Mouse (Mus musculus): ENCODE measurements around the gene Samd15. TPM values are rescaled to one million over a fixed set of nuclear protein-coding genes. Genes with fewer than 3 reads are reported as not detected.
"Not testable (repeated sequence)": the region's sequence is repeated elsewhere in the genome, so short reads cannot be mapped to it uniquely, and the experiment has no call there.

Samd15 gene
- polyA plus RNA-seq, 1 experiment from 2014 or later = 1.1 TPM

DNA sequence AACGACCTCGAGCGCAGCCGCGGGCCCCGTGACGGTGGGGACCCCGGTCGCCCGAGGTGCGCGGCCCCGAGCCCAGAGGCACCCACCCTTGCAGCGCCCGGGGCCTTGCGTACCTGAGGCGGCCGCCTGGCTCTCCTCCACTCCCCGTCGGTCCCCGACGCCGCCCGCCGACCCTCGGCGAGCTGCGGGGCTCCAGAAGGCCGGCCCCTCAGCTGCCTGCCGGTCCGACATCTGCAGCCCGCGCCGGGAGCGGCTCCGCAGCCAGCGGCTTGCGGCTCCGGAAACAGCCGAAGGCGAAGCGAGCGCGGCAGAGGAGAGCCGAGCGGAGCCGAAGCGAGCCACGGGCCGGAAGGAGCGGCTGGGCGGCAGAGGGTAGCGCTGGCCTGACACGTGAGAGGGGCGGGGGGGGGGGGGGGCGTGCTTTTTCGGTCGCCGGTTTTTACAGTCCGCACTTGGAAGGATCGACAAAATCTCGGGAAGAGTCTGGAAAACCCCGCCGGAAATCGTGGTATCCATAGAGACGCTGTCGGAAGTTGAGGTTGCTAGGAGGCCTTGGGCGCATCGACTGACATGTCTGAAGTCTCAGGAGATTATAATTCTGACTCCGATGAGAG lies 557 bp downstream of the Samd15 start, which contains the start of gene Tmed8:
Tmed8 (minus strand) TSS at position 482 of the 614 bp plus-strand sequence.
- Histone ChIP-seq H3K4me2 (replicated peaks) (peak within 1 kb of the TSS; percentile 95), H3K4me1 (replicated peaks) (no peaks in the 10 kb centered on the region), H3K9me3 (no peaks in the 10 kb centered on the region), H3K9ac (peak within 1 kb of the TSS; percentile 84), H3K36me3 (no peaks in the 10 kb centered on the region), H3K27me3 (replicated peaks) (no peaks in the 10 kb centered on the region), H3K4me3 (replicated peaks) (peak within 1 kb of the TSS; percentile 89), H3K27ac (peak within 1 kb of the TSS; percentile 74; the same call in 1 of the 2 replicates)
- peak; percentile 97 for ATAC-seq
- under 1% methylated on average over 56 of the region's 70 CpGs for WGBS

DNA sequence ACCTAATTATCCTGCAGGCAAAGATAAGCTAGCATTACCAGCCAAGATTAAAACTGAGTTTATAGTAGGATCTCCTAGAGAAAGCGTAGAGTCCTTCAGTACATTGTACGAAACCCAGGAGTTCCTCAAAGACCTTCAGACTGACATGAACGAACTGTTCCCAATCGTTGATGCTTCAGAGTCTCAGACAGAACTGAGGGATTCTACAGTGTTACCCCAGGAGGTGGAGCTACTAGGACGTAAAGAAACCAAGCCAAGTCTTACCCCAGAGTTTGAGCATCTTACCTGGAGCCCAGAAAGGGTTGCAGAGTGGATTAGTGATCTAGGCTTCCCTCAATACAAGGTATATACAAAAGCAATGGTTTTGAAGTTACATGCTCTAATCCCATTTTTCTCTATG lies 2.2 kb downstream of the Samd15 start:
- Histone ChIP-seq H3K9me3 (no peaks in the 10 kb centered on the region), H3K9ac (no peak overlapping the region), H3K4me3 (replicated peaks) (no peak overlapping the region), H3K27me3 (replicated peaks) (no peaks in the 10 kb centered on the region), H3K27ac (no peak overlapping the region), H3K36me3 (no peaks in the 10 kb centered on the region), H3K4me1 (replicated peaks) (no peaks in the 10 kb centered on the region), H3K4me2 (replicated peaks) (no peak overlapping the region)
- WGBS = 65% methylated on average over 5 of the region's 5 CpGs
- no peak for ATAC-seq

DNA sequence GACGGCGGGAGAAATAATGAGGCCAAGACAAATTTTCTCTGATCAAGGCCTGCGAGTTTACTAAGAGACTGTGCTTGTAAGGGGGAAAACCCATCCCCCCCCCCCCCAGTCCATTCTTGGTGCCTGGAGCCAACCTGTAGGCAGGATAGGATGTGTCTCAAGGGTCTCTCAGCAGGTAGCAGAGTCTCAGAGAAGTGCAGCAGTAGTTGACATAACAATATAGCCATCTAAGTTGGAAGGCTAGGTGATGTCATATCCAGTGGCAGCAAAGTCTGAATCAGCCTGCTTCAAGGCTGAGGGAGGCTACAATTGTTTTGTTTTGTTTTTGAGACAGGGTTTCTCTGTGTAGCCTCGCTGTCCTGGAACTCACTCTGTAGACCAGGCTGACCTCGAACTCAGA lies 6.3 kb downstream of the Samd15 start:
- not testable (repeated sequence) for ATAC-seq; H3K27me3 ChIP-seq (replicated peaks); H3K36me3 ChIP-seq; H3K9me3 ChIP-seq; H3K4me1 ChIP-seq (replicated peaks); H3K4me2 ChIP-seq (replicated peaks); H3K27ac ChIP-seq; H3K9ac ChIP-seq; H3K4me3 ChIP-seq (replicated peaks)
- 94% methylated on average over 5 of the region's 5 CpGs for WGBS

DNA sequence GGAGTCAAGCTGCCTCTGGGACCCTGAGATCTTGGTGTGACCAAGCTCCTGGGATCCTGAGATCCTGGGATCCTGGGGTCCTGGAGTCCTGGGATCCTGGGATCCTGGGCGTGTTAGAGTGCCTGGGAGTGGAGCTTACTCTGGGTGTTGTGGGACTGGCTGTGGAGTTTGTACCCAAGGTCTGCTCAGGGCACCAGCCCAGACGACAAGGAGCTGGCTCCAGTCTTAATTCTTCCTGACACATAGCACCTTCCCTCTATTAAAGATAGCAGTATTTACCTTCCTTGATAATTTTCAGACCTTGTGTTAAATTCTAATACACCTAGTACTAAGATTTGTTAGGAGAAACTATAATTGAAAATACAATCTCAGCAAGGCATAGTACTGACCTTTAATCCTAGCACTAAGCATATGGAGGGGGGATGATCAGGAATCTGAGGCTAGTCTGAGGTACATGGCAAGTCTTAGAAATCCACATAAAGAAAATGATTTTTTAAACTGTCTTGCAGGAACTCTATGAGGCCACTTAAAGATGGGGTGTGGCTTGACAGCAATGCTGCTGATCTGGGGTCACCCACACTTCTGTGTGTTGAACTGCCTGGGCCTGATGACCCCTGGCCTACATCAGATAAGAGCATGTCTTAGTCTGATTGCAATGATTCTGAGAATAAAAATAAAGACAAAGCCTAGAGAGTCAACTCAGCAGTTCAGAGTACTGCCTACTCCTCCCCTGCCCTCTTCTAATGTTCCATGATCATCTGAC lies 13.5 kb downstream of the Samd15 start:
- H3K9ac ChIP-seq = no peak overlapping the region
- no peak overlapping the region for H3K27ac ChIP-seq
- no peaks in the 10 kb centered on the region for H3K36me3 ChIP-seq
- peak; percentile 80 for ATAC-seq
- H3K4me1 ChIP-seq (replicated peaks) = no peaks in the 10 kb centered on the region
- 39% methylated on average over 2 of the region's 2 CpGs for WGBS
- H3K4me3 ChIP-seq (replicated peaks) = no peak overlapping the region
- H3K9me3 ChIP-seq = no peaks in the 10 kb centered on the region
- H3K4me2 ChIP-seq (replicated peaks) = no peak overlapping the region
- H3K27me3 ChIP-seq (replicated peaks) = no peaks in the 10 kb centered on the region

GRCm38 (mm10) chr12:87216053-87216452 lies 16.5 kb downstream of the Samd15 start:
- WGBS = 60% methylated on average over 2 of the region's 2 CpGs
- H3K9ac ChIP-seq = no peak overlapping the region
- H3K36me3 ChIP-seq = no peaks in the 10 kb centered on the region
- H3K4me1 ChIP-seq (replicated peaks) = no peaks in the 10 kb centered on the region
- no peak overlapping the region for H3K4me2 ChIP-seq (replicated peaks)
- ATAC-seq = no peak
- H3K4me3 ChIP-seq (replicated peaks) = no peak overlapping the region
- no peak overlapping the region for H3K27ac ChIP-seq
- no peaks in the 10 kb centered on the region for H3K9me3 ChIP-seq
- H3K27me3 ChIP-seq (replicated peaks) = no peaks in the 10 kb centered on the region

DNA sequence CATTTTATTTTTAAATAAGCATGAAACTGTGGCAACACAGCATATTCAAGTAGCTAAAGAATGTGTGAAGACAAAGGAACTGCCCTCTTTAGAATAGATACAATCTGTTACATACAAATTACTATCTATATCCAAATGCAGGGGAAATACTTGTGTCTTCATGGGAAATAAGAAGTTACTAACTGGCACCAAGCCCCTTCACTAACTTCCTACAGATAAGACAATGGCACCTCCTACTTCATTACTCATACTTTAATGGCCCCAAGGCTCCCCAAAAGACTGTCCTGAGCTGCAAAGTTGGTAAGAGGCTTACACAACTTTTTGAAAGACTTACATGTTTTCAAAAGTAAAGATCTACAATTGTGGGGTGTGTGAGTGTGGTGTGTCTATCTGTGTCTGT lies 18.1 kb downstream of the Samd15 start:
- H3K27me3 ChIP-seq (replicated peaks) = no peaks in the 10 kb centered on the region
- ATAC-seq = no peak
- no peaks in the 10 kb centered on the region for H3K9me3 ChIP-seq
- H3K4me3 ChIP-seq (replicated peaks) = no peak overlapping the region
- no peak overlapping the region for H3K4me2 ChIP-seq (replicated peaks)
- H3K27ac ChIP-seq = no peak overlapping the region
- no peaks in the 10 kb centered on the region for H3K36me3 ChIP-seq
- no peak overlapping the region for H3K9ac ChIP-seq
- H3K4me1 ChIP-seq (replicated peaks) = no peaks in the 10 kb centered on the region

DNA sequence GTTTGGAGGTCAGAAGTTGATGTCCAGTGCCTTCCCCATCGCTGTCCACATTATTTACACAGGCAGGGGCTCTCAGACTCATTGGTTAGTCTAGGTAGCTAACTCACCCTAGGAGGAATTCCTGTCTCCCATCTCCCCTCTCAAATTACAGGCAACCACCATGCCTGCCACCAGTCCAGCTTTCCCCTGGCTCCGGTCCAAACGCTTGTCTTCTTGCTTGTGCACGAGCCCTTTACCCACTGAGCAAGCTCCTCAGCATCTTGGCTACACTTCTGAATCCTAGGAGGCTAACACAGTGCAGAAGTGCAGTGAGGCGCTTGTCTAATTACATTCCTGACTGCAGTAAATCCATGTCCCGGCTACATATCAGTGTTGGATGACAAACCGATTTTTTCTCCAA lies 19.8 kb downstream of the Samd15 start:
- Histone ChIP-seq H3K4me2 (replicated peaks) (no peak overlapping the region), H3K9me3 (no peaks in the 10 kb centered on the region), H3K4me3 (replicated peaks) (no peak overlapping the region), H3K27ac (no peak overlapping the region), H3K27me3 (replicated peaks) (no peaks in the 10 kb centered on the region), H3K36me3 (no peaks in the 10 kb centered on the region), H3K9ac (no peak overlapping the region), H3K4me1 (replicated peaks) (no peaks in the 10 kb centered on the region)
- WGBS = 51% methylated on average over 7 of the region's 7 CpGs
- ATAC-seq = no peak

GRCm38 (mm10) chr12:87224950-87225349 lies 25.4 kb downstream of the Samd15 start:
- WGBS = 69% methylated on average over 10 of the region's 10 CpGs
- no peak overlapping the region for H3K9ac ChIP-seq

DNA sequence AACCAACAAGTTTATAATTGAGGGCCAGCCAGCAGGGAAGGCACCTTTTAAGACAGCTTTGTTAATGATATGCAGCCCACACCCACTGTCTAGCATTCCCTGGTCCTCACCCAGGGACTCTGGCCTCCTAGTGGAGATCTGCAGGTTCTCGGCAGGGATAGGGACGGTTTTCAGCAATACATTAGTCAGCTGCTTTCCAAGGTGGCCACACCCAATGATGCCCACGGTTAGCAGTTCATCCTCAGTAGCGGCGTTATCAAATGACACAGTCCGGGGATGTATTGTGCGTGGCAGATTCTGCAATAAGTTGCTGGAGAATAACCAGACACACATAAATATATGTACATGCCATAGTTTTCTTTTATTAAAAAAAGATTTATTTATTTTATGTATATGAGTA lies 27.3 kb downstream of the Samd15 start:
- no peaks in the 10 kb centered on the region for H3K9me3 ChIP-seq
- no peak overlapping the region for H3K4me2 ChIP-seq (replicated peaks)
- H3K27me3 ChIP-seq (replicated peaks) = no peaks in the 10 kb centered on the region
- no peak overlapping the region for H3K9ac ChIP-seq
- H3K36me3 ChIP-seq = no peaks in the 10 kb centered on the region
- 66% methylated on average over 7 of the region's 7 CpGs for WGBS
- H3K4me3 ChIP-seq (replicated peaks) = no peak overlapping the region
- no peaks in the 10 kb centered on the region for H3K4me1 ChIP-seq (replicated peaks)
- ATAC-seq = no peak
- no peak overlapping the region for H3K27ac ChIP-seq

More at GRCm38 (mm10) chr12:87224950-87225349, 25.4 kb downstream of the Samd15 start:
- Histone ChIP-seq H3K4me3 (replicated peaks) (no peak overlapping the region), H3K36me3 (no peaks in the 10 kb centered on the region), H3K4me2 (replicated peaks) (no peak overlapping the region), H3K4me1 (replicated peaks) (no peaks in the 10 kb centered on the region), H3K9me3 (no peaks in the 10 kb centered on the region), H3K27me3 (replicated peaks) (no peaks in the 10 kb centered on the region), H3K27ac (no peak overlapping the region)
- no peak for ATAC-seq

- H3K4me1 ChIP-seq (replicated peaks) = no peaks in the 10 kb centered on the region
- WGBS = 76% methylated on average over 2 of the region's 2 CpGs
- H3K4me3 ChIP-seq (replicated peaks) = no peak overlapping the region
- ATAC-seq = no peak
- no peaks in the 10 kb centered on the region for H3K27me3 ChIP-seq (replicated peaks)
- H3K36me3 ChIP-seq = no peaks in the 10 kb centered on the region
- no peak overlapping the region for H3K27ac ChIP-seq
- H3K4me2 ChIP-seq (replicated peaks) = no peak overlapping the region
- no peak overlapping the region for H3K9ac ChIP-seq
- H3K9me3 ChIP-seq = no peaks in the 10 kb centered on the region
Measured at GRCm38 (mm10) chr12:87229633-87230032, 30.1 kb downstream of the Samd15 start.

DNA sequence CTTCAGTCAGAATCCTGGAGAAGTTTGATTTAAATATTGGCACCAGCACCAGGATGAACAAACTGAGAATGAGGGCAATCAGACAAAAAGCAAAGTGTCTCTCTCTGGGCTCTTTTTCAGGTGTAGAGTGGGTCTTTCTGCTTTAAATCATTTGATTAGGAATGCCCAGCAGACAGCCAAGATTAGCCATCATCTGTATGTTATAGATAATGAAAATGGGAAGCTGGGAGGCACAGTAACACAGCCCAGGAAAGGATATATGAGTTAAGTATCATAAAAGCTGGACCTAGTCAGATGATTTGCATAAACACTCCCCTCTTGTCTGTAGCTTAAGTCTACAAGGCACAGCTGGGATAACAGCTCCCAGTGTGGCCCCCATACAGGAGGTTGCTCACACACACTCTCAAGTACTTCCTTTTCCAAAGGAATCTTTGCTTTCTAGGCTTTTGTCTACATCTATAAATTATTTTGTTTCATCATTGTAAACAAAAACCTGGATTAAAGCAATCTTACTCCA lies 30.9 kb downstream of the Samd15 start:
- Histone ChIP-seq H3K4me3 (replicated peaks) (no peak overlapping the region), H3K9ac (no peak overlapping the region), H3K36me3 (no peaks in the 10 kb centered on the region), H3K27ac (no peak overlapping the region), H3K4me1 (replicated peaks) (no peaks in the 10 kb centered on the region), H3K27me3 (replicated peaks) (no peaks in the 10 kb centered on the region), H3K9me3 (no peaks in the 10 kb centered on the region), H3K4me2 (replicated peaks) (no peak overlapping the region)
- ATAC-seq = no peak

DNA sequence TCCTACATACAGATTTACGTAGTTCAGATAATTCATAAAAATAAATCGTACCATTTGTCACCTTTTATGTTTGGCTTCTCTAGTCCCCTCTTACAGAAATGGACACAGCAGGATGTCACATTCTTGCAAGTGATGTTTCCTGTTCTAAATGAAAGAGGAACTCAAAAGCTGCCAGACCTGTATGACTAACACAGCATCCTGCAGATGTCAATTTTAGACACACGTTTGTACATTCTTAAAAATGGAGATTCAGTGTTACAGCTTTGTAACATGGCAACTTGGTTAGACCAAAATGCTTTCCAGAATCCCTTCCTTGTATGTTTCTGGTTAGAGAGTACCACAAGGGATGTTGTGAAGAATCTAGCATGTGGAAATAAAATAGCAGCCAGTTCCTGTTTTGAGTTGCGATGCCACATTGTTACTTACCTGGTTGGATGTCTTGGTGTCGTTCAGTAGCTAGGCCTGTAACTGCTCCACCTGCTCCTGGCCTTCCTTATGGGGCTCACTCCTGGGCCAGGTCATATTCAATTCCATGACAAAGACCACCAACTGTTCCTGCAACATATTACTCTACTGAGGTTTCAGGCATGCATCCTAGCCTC lies 37.5 kb downstream of the Samd15 start:
- H3K9ac ChIP-seq = no peak overlapping the region
- WGBS = 85% methylated on average over 5 of the region's 5 CpGs
- no peak overlapping the region for H3K27ac ChIP-seq

More for the DNA sequence above, 37.5 kb downstream of the Samd15 start:
- Histone ChIP-seq H3K36me3 (peaks cover 15% of the 10 kb centered on the region; the same call in 1 of the 2 replicates), H3K9me3 (no peaks in the 10 kb centered on the region), H3K4me1 (replicated peaks) (no peaks in the 10 kb centered on the region), H3K4me3 (replicated peaks) (no peak overlapping the region), H3K27me3 (replicated peaks) (no peaks in the 10 kb centered on the region), H3K4me2 (replicated peaks) (no peak overlapping the region)
- ATAC-seq = no peak

Data from intestine, embryonic 15.5 days (tissue).